Mouse (Mus musculus) ovary, postnatal 10 days (tissue): ENCODE measurements around the gene Hist1h2ad.
"Not testable (repeated sequence)": the region's sequence is repeated elsewhere in the genome, so short reads cannot be mapped to it uniquely, and the experiment has no call there.

Experiments used
- DNase-seq: peaks from one replicate; pipeline ENCODE4 v3.0.0; 2022; ENCODE audit warnings: low spot score

The Hist1h2ad gene

DNA sequence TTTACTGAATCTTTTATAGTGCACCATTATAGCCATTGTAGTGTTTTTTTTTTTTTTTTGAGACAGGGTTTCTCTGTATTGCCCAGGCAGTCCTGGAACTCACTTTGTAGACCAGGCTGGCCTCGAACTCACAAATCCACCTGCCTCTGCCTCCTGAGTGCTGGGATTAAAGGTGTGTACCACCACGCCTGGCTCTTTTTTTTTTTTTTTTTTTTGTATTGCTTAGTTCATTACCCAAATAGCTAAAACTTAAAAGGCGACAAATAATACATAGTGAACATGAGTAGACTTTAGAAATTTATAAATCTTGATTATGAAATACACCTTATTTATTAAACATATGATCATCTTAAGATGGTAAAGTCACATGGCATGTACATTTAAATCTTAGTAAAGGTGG, 32.7 kb upstream of the Hist1h2ad start:
- no peak for DNase-seq

DNA sequence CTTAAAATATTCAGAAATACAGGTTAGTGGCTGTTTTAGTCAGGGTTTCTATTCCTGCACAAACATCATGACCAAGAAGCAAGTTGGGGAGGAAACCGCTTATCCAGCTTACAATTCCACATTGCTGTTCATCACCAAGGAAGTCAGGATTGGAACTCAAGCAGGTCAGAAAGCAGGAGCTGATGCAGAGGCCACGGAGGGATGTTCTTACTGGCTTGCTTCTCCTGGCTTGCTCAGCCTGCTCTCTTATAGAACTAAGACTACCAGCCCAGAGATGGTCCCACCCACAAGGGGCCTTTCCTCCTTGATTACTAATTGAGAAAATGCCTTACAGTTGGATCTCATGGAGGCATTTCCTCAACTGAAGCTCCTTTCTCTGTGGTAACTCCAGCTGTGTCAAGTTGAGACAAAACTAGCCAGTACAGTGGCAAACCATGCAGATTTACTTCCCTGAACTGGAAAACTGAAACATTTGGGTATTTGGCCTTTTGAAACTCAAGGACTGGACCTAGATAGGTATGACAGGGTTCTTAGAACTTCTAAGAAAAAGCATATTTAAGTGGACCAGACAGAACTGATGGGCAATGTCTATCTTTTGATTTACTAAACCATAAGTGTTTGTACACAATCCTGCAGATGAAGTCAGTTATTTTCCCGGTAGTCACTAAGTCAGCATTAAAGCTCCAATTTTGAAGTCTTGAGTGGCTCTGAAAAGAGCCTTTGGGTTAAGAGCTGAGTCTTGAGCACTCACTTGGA, 31.8 kb upstream of the Hist1h2ad start:
- DNase-seq: not testable (repeated sequence)

DNA sequence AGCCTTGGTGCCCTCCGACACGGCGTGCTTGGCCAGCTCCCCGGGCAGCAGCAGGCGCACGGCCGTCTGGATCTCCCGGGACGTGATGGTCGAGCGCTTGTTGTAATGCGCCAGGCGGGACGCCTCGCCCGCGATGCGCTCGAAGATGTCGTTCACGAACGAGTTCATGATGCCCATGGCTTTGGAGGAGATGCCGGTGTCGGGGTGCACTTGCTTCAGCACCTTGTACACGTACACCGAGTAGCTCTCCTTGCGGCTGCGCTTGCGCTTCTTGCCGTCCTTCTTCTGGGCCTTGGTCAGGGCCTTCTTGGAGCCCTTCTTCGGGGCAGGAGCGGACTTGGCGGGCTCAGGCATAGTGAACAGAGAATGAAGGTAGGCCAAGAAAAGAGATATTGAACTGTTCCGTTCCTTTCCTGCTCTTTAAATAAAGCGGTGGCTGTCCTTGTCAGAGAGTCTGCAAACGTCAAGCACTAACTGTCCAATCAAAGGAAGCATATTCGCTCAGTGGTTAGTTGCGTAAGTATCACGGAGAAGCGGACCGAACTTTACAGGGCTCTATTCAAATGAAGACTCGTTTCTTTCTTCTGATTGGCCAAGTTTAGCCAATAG, 31.1 kb upstream of the Hist1h2ad start, which contains the start of gene Hist1h2bh:
Gene Hist1h2bh (minus strand): TSS at position 394 of the 609 bp plus-strand sequence.
- not testable (repeated sequence) for DNase-seq

DNA sequence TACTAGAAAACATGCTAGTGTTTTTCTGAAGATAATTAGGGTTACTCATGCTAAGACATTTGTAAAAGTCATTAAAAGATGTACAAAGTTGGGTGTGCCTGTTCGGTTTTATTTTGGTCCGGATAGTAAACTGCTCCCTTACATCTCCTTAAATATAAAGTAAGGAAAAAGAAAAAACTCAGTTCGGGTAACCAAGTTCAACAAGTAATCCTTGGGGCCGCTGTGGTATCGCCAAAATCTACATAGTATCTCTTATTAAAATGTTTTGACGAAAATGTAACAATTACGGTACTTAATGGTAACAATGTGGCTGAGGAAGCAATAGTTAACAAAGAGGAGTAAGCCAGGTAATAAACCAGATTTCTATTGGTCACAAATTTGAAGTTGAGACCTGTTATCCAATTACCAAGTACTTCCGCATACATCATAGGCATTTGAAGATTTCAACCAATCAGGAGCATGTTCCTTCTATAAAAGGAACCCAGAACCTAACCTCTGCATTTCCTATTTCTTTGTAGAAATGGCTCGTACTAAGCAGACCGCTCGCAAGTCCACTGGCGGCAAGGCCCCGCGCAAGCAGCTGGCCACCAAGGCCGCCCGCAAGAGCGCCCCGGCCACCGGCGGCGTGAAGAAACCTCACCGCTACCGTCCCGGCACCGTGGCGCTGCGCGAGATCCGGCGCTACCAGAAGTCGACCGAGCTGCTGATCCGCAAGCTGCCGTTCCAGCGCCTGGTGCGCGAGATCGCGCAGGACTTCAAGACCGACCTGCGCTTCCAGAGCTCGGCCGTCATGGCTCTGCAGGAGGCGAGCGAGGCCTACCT, 30.0 kb upstream of the Hist1h2ad start, which contains the start of gene Hist1h3f:
Gene Hist1h3f (plus strand): TSS at position 88 of the 822 bp plus-strand sequence.
- DNase-seq: no peak

DNA sequence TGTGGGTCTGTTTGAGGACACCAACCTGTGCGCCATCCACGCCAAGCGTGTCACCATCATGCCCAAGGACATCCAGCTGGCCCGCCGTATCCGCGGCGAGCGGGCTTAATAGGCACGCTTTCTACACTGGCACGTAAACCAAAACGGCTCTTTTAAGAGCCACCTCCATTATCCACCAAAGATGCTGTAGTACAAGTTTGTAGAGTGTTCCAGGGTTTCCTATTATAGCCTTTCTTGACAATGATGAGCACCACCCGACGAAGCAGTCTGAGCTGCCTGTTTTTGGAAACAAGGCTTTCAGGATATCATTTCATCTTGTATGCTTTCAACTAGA, 29.4 kb upstream of the Hist1h2ad start:
- DNase-seq: not testable (repeated sequence)

DNA sequence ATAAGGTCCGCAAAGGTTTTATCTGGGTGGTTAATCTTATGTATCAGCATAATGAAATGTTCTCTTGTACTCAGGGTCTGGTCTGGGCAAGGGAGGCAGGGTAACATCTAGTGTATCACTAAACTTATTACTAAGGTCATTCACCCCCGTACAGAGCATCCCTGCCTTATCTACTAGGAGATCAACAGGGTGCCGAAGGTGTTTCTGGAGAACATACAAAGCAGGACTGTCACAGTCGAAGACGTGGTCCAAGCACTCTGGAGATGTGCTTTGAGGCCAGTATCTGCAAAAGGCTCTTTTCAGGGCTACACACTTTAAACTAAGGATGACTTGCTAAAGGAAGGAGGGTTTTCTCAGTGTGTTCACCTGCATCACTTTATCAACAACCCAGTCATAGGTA, 27.5 kb upstream of the Hist1h2ad start:
- no peak for DNase-seq

DNA sequence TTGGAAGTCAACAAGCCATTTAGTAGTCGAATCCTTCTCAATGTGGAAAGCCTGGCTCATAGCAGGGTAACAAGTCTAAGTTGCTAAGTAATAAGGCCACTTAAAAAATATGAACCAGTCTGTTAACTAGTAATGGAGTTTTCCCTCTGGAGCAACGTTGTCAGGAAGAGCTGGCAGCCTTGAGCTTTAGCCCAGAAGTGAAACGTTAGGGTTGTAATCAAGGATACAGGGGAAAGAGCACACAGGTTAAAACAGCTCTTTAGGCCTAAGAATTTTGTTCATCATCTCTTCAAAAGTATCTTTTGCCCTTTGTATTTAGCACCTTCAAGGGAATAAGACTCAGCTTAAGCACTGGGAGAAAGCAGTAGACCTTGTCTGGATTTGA, 23.4 kb upstream of the Hist1h2ad start:
- no peak for DNase-seq

DNA sequence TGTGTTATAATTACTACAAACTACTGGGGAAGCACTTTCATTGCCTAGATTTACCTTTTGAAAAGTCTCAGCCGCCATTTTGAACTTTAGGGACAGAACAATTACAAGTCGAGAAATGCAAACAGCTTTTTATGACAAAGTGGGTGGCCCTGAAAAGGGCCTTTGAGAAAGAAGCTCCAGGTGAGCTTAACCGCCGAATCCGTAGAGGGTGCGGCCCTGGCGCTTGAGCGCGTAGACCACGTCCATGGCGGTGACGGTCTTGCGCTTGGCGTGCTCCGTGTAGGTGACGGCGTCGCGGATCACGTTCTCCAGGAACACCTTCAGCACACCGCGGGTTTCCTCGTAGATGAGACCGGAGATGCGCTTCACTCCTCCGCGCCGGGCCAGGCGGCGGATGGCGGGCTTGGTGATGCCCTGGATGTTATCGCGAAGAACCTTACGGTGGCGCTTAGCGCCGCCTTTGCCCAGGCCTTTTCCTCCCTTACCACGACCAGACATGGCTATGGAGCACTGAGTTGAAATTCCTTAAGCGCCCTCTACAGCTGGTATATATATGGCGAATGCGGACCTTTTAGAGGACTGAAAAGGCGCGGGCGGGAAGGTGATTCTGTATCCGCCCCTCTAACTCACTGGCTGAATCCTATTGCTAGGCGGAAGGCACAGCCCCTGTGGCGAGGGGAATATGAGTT, 22.9 kb upstream of the Hist1h2ad start, which contains the start of gene Hist1h4f:
Gene Hist1h4f (minus strand): TSS at position 503 of the 689 bp plus-strand sequence.
- DNase-seq: peak; percentile 74

DNA sequence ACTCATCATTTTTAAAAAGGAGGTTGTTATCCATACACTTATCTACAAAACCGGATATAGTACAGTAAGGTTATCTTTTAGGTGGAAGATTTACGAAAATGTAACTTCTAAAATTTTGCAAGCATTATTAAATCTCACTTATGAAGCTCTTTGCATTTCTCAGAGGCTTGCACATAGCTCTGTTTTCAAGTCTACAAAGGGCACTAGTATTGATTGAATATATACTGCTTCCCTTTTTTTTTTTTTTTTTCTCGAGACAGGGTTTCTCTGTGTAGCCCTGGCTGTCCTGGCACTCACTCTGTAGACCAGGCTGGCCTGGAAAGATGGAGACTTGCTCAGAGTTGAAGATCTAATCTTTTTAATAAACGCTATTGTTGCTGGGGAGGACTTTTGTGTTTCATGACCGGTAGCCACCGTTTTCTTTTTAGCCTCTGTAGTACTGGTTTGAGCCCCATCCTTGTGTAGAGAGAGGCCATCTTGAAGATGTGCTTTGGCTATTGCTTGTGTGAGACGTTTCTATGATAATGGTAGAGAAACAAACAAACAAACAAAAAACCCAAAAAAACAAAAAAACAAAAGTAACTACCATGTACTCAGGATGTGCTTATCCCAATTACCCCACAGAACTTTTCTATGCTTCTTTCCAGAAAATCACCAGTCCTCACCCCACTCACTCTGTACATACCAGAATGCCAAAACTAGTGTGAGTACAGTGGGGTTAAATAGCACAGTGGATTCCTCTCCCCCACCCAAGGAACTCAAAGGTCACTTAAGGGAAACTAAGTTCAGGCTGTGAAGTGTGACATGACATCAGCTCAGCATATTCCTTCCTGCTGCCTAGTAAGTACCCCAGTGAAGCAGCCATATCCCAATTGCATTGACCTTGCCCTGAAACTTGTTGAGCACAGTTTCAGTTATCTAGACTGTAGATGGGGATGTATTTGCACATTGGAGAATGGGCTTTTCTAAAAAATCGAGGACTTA, 22.0 kb upstream of the Hist1h2ad start:
- DNase-seq: no peak

DNA sequence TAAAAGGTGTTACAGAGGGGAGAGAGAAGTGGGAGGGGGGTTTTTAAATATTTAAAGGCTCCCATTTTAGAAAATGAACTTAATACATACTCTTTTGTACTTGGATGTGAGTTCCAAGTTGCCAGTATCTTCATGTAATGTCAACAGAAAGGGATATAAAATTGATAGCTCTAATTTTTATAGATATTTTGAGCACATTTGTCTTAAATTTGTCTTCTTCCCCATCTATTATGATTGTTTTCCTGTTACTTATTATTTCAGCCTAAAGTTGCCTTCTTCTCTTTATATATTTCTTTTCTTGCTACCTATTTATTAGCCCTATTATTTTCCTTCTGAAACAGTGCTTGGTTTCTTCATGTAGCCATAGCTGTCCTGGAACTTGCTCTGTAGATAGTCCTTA, 21.2 kb upstream of the Hist1h2ad start, which contains the start of gene Hist1h1d:
Gene Hist1h1d (plus strand): TSS at position 301 of the 400 bp plus-strand sequence.
- no peak for DNase-seq

DNA sequence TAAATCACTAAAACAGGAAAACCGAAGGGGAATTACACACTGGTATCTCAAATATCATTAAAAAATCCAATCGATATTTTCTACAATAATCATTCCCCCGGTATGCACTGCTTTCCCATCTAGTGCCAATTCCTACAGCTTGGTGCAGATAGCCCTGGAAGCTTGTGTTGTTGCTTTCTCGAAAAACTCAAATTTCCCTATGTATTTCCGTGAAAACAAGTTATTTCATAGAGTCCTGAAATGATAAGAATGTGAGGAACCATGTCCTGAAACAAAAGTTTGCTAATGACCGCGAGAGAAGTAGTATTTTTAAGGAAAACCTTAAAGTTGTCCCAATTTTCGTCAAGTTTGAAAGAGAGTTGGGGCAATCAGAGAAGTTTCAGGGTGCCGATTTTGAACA, 19.8 kb upstream of the Hist1h2ad start:
- DNase-seq: no peak

DNA sequence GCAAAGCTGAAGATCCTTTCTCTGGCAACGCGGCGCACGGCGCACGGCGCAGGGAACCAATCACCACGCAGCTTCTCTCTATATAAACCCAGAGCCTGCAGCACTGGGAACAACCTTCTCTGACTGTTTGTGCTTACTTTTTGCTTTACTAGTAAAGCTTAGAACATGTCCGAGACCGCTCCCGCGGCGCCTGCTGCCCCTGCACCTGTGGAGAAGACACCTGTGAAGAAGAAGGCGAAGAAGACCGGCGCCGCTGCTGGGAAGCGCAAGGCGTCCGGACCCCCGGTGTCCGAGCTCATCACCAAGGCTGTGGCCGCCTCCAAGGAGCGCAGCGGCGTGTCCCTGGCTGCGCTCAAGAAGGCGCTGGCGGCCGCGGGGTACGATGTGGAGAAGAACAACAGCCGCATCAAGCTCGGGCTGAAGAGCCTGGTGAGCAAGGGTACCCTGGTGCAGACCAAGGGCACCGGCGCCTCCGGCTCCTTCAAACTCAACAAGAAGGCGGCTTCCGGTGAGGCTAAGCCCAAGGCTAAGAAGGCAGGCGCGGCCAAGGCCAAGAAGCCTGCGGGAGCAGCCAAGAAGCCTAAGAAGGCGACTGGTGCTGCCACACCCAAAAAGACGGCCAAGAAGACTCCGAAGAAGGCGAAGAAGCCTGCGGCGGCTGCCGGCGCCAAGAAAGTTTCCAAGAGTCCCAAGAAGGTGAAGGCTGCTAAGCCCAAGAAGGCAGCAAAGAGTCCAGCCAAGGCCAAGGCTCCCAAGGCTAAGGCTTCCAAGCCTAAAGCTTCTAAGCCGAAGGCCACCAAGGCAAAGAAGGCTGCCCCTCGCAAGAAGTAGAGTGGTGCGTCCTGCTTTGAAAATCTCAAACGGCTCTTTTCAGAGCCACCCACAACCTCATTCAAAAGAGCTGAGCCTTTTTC, 19.0 kb upstream of the Hist1h2ad start:
- DNase-seq: peak; percentile 73

DNA sequence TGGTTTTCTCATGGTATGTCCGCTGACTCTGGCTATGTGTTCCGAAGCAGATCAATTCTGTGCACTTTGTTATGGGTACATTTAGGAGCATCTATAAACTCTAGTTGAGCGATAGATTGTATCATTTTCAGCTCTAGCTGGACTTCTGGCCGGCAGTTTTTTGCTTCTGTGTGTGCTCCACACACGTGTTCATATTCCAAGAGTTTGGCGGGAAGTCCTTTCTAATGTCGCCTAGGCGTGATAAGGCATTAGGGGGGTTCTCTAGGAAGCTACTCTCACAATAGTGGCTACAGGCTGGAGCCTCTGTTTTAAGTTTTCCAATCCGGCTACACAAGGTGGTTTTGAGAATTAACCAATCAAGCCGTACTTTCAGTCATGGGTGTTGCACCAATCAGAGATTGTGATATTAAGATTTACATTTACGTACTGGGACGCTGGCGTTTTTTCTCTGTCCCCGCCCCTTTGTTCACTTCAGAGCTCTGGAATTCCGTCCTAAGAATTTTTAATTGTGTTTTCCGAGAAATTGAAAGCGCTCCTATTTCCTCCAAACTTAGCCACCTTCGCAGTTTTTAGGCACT, 18.3 kb upstream of the Hist1h2ad start:
- DNase-seq: no peak

DNA sequence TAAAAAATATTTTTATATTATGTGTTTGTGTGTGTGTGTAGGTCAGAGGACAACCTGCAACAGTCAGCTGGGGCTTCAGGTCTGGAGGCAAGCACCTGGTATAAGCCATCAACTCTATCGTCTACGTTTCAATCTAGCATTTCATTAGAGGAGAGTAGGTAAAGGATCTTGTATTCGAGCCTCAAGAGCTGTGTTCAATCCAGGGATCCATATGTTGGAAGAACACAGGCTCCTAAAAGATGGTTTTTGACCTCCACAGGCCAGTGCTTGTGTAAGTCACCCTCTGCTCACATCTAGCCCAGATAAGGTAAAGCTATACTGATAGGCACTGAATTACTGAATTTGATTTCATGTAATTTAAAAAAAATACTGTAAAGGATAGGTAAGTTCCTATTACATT, 17.3 kb upstream of the Hist1h2ad start:
- no peak for DNase-seq

DNA sequence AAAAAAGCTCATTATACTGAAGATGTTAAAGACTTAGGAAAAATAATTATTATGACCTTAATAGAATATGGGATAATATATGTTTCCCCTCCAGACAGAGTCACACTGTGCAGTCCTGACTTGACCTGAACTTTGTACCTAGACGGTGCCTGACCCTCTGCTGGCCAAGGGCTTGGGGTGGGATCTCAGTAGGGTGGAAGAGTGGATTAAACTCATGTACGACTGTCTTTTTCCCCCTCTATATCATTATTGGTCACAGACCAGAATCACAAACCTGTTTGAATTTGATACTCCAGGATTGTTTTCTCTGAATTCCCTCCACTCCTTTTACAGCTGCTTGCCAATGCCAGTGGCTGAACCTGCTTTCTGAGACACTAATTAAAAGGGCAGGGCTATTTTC, 13.5 kb upstream of the Hist1h2ad start:
- not testable (repeated sequence) for DNase-seq

DNA sequence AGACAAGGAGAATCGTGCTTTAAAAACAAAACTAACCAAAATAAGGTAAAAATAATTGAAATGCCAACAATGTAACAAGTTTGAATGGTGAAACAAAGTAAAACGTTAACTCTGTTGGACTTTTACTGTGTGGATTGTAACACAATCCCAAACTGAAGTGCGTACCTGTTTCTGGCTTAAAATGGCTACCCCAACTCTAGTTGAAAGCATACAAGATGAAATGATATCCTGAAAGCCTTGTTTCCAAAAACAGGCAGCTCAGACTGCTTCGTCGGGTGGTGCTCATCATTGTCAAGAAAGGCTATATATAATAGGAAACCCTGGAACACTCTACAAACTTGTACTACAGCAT, 12.7 kb upstream of the Hist1h2ad start:
- not testable (repeated sequence) for DNase-seq

DNA sequence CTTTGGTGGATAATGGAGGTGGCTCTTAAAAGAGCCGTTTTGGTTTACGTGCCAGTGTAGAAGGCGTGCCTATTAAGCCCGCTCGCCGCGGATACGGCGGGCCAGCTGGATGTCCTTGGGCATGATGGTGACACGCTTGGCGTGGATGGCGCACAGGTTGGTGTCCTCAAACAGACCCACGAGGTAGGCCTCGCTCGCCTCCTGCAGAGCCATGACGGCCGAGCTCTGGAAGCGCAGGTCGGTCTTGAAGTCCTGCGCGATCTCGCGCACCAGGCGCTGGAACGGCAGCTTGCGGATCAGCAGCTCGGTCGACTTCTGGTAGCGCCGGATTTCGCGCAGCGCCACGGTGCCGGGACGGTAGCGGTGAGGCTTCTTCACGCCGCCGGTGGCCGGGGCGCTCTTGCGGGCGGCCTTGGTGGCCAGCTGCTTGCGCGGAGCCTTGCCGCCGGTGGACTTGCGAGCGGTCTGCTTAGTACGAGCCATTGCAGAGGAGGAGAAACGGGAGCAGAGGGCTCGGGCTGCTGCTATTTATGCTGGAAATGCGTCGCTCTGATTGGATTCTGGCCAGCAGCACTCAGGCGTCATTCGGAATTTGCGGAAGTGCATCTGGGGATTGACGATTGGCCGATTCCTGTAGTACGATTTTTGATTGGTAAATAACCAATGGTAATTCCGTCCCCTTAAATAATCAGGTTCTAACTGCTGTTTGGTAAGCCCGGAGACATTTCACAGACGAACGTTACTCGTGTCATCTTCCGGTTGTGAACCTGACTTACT, 12.1 kb upstream of the Hist1h2ad start, which contains the start of gene Hist1h3e:
Gene Hist1h3e (minus strand): TSS at position 487 of the 777 bp plus-strand sequence.
- peak; percentile 92 for DNase-seq

DNA sequence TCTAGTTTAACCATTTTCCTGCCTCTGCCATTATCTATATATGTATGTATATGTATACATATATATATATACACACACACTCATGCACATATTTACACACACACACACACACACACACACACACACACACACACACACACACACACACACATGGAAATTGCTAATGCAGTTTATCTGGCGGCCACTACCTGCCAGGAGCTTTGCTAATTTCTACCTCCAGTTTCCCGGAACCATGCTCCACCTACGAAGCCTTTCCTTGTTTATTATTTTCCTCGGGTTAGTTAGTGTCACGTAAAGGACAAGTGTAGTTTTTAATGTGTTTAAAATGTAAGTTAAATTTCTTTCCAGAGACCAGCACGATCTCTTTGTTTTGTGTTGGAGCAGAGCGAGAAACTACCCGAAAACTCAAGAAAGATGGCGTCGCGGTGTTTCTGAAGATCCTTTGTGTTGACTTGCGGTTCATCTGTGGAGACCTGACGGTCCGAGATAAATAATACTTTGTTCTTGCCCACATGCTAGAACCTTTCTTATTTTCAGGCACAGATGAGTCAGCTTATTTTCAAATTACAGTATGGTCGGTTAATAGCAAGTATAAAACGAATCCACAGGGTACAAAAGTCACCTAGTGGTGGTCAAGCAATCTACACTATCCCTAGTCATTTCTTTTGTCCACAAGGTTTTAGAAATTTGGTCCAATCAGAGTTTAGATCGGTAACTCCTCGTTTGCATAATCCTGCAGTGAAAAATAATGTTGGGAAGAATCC, 11.3 kb upstream of the Hist1h2ad start:
- DNase-seq: no peak
